Mouse (Mus musculus) lung, embryonic 14.5 days (tissue): Measurements from ENCODE around the gene Amh. TPM values are rescaled to one million over a fixed set of nuclear protein-coding genes. Genes with fewer than 3 reads are reported as not detected.

ENCODE experiments used
- ATAC-seq: fragments of 200-750 bp; cut with Nextera tagmentation; 2 replicates; pipeline ENCODE4 v1.8.0; 2017; ENCODE audit warnings: mild to moderate bottlenecking, moderate TSS enrichment, moderate library complexity; ENCODE audit not compliant: insufficient read depth
- DNase-seq: peaks from one replicate; pipeline ENCODE4 v3.0.0-alpha.2; 2015
- H3K27ac ChIP-seq: fragments of 300-500 bp; sonication (generic); 2 replicates; pipeline ENCODE4 v1.5.1; 2014; ENCODE audit warnings: low read depth, mild to moderate bottlenecking, moderate library complexity
- H3K27me3 ChIP-seq: fragments of 300-500 bp; sonication (generic); 2 replicates; pipeline ENCODE4 v1.6.1; 2014; ENCODE audit warnings: low read length, control low read depth; ENCODE audit not compliant: insufficient read depth
- H3K36me3 ChIP-seq: fragments of 300-500 bp; sonication (generic); 2 replicates; pipeline ENCODE4 v1.6.1; 2014; ENCODE audit warnings: control low read depth; ENCODE audit not compliant: insufficient read depth
- H3K4me1 ChIP-seq: fragments of 300-500 bp; sonication (generic); 2 replicates; pipeline ENCODE4 v1.6.1; 2014; ENCODE audit warnings: antibody characterized with exemption, control low read depth; ENCODE audit not compliant: insufficient read depth
- H3K4me2 ChIP-seq: fragments of 300-500 bp; sonication (generic); 2 replicates; pipeline ENCODE4 v1.6.1; 2014; ENCODE audit warnings: mild to moderate bottlenecking
- H3K4me3 ChIP-seq: fragments of 300-500 bp; sonication (generic); 2 replicates; pipeline ENCODE4 v1.5.1; 2014; ENCODE audit warnings: low read depth, low read length
- H3K9ac ChIP-seq: fragments of 300-500 bp; sonication (generic); 2 replicates; pipeline ENCODE4 v1.6.1; 2014
- H3K9me3 ChIP-seq: fragments of 300-500 bp; sonication (generic); 2 replicates; pipeline ENCODE4 v1.6.1; 2016; ENCODE audit warnings: low read depth, low read length, control low read depth
- CTCF ChIP-seq: IDR thresholded peaks from 2 replicates; pipeline ENCODE4 v1.5.1; 2016; ENCODE audit warnings: antibody characterized with exemption, low read depth
- WGBS: fragments of 180-500 bp; shearing (Covaris S2); extraction: QIAGEN DNeasy Blood & Tissue Kit; methylation state at CpG from one replicate; pipeline ENCODE4 v1.1.7; 2014; 5-methylcytosine and 5-hydroxymethylcytosine counted together
- polyA plus RNA-seq: library from polyadenylated mRNA; unstranded; fragments of >200 nt; fragmentation: Nextera tagmentation; extraction: Ambion mirVana; gene quantifications from 2 replicates; pipeline ENCODE4 v1.2.1, GENCODE M21; 2014

Amh gene
- polyA plus RNA-seq, 1 experiment from 2014 or later, result 0.14 TPM

- Histone ChIP-seq H3K9ac (no peak overlapping the region), H3K4me3 (no peak overlapping the region), H3K36me3 (peaks cover 100% of the 10 kb centered on the region), H3K27me3 (no peaks in the 10 kb centered on the region), H3K4me1 (no peaks in the 10 kb centered on the region), H3K27ac (no peak overlapping the region), H3K9me3 (no peaks in the 10 kb centered on the region), H3K4me2 (no peak overlapping the region)
- DNase-seq, result no peak
- 91% methylated on average over 11 of the region's 11 CpGs for WGBS
- no peak for ATAC-seq
- no peak for TF ChIP-seq CTCF
Measured at GRCm38 (mm10) chr10:80785963-80786362, 19.1 kb upstream of the Amh start.

GRCm38 (mm10) chr10:80787517-80787916 is 17.5 kb upstream of the Amh start:
- Histone ChIP-seq H3K9me3 (no peaks in the 10 kb centered on the region), H3K27ac (no peak overlapping the region), H3K4me2 (no peak overlapping the region), H3K4me3 (no peak overlapping the region), H3K36me3 (peaks cover 100% of the 10 kb centered on the region), H3K9ac (no peak overlapping the region), H3K4me1 (no peaks in the 10 kb centered on the region), H3K27me3 (no peaks in the 10 kb centered on the region)
- DNase-seq (no peak), ATAC-seq (no peak)
- WGBS, result 78% methylated on average over 2 of the region's 2 CpGs
- no peak for TF ChIP-seq CTCF

GRCm38 (mm10) chr10:80790761-80791404 is 14.2 kb upstream of the Amh start:
- H3K27me3 ChIP-seq, result no peaks in the 10 kb centered on the region
- H3K4me2 ChIP-seq, result no peak overlapping the region
- DNase-seq, result no peak
- peaks cover 100% of the 10 kb centered on the region for H3K36me3 ChIP-seq
- TF ChIP-seq CTCF, result no peak
- no peak overlapping the region for H3K27ac ChIP-seq
- H3K9me3 ChIP-seq, result no peaks in the 10 kb centered on the region
- no peak overlapping the region for H3K4me3 ChIP-seq
- H3K4me1 ChIP-seq, result no peaks in the 10 kb centered on the region
- 87% methylated on average over 19 of the region's 19 CpGs for WGBS
- no peak for ATAC-seq
- no peak overlapping the region for H3K9ac ChIP-seq

- no peaks in the 10 kb centered on the region for H3K9me3 ChIP-seq
- no peak overlapping the region for H3K4me2 ChIP-seq
- WGBS, result 71% methylated on average over 29 of the region's 33 CpGs
- H3K27me3 ChIP-seq, result no peaks in the 10 kb centered on the region
- H3K27ac ChIP-seq, result no peak overlapping the region; the same call in 1 of the 2 replicates
- no peak overlapping the region for H3K9ac ChIP-seq
- DNase-seq, result no peak
- no peak overlapping the region for H3K4me3 ChIP-seq
- H3K36me3 ChIP-seq, result peaks cover 100% of the 10 kb centered on the region
- peaks cover 2% of the 10 kb centered on the region; the same call in 1 of the 2 replicates for H3K4me1 ChIP-seq
- peak; percentile 16; the same call in 1 of the 2 replicates for ATAC-seq
- TF ChIP-seq CTCF, result no peak
Measured at GRCm38 (mm10) chr10:80791476-80792174, 13.4 kb upstream of the Amh start.

GRCm38 (mm10) chr10:80792175-80793032 is 12.6 kb upstream of the Amh start:
- no peak overlapping the region for H3K4me3 ChIP-seq
- H3K36me3 ChIP-seq, result peaks cover 94% of the 10 kb centered on the region
- DNase-seq (no peak), ATAC-seq (no peak)
- H3K27ac ChIP-seq, result no peak overlapping the region
- WGBS, result 66% methylated on average over 41 of the region's 41 CpGs
- no peaks in the 10 kb centered on the region for H3K9me3 ChIP-seq
- no peak for TF ChIP-seq CTCF
- no peaks in the 10 kb centered on the region for H3K27me3 ChIP-seq
- H3K4me2 ChIP-seq, result no peak overlapping the region
- no peak overlapping the region for H3K9ac ChIP-seq
- peaks cover 7% of the 10 kb centered on the region; the same call in 1 of the 2 replicates for H3K4me1 ChIP-seq

- H3K27ac ChIP-seq, result no peak overlapping the region
- H3K4me3 ChIP-seq, result no peak overlapping the region
- 86% methylated on average over 13 of the region's 13 CpGs for WGBS
- no peak for TF ChIP-seq CTCF
- no peak for ATAC-seq
- no peaks in the 10 kb centered on the region for H3K27me3 ChIP-seq
- no peak overlapping the region for H3K9ac ChIP-seq
- H3K4me1 ChIP-seq, result peaks cover 7% of the 10 kb centered on the region; the same call in 1 of the 2 replicates
- no peak overlapping the region for H3K4me2 ChIP-seq
- peaks cover 86% of the 10 kb centered on the region for H3K36me3 ChIP-seq
- DNase-seq, result no peak
- no peaks in the 10 kb centered on the region for H3K9me3 ChIP-seq
Measured at GRCm38 (mm10) chr10:80793033-80793784, 11.8 kb upstream of the Amh start.
